Mouse (Mus musculus) neural tube, postnatal 0 days (tissue): Measurements from ENCODE around the gene Cnih3. TPM values are rescaled to one million over a fixed set of nuclear protein-coding genes. Genes with fewer than 3 reads are reported as not detected.

Source experiments
- polyA plus RNA-seq: library from polyadenylated mRNA; unstranded; fragments of >200 nt; fragmentation: Nextera tagmentation; extraction: Ambion mirVana; gene quantifications from 2 replicates; pipeline ENCODE4 v1.2.1, GENCODE M21; 2015

Gene Cnih3
- 18.6 and 21.6 TPM in 2 replicates for polyA plus RNA-seq

GRCm38 (mm10) chr1:181352367-181353199 is at the start of gene Cnih3:
Gene Cnih3, plus strand, starts transcription at chr1:181352628.

Other genes with a start within 250 kb of the Cnih3 start
- 27.4 and 31.2 TPM in 2 replicates for gene Nvl, start 208.4 kb upstream of the Cnih3 start, polyA plus RNA-seq
- 60.3 and 60.9 TPM in 2 replicates for gene Cnih4, start 207.9 kb upstream of the Cnih3 start, polyA plus RNA-seq
- 42.3 and 47.1 TPM in 2 replicates for gene Wdr26, start 140.6 kb upstream of the Cnih3 start, polyA plus RNA-seq
- gene Ccdc121, start 158.8 kb downstream of the Cnih3 start, polyA plus RNA-seq, result 0.13 and 0.15 TPM in 2 replicates
- 0.34 and 0.72 TPM in 2 replicates for gene Dnah14, start 223.9 kb downstream of the Cnih3 start, polyA plus RNA-seq